Mouse (Mus musculus): ENCODE measurements around the gene Adprhl2. TPM values are rescaled to one million over a fixed set of nuclear protein-coding genes. Genes with fewer than 3 reads are reported as not detected.

Gene Adprhl2
- polyA plus RNA-seq, 1 experiment from 2014 or later, result 57.9 TPM

DNA sequence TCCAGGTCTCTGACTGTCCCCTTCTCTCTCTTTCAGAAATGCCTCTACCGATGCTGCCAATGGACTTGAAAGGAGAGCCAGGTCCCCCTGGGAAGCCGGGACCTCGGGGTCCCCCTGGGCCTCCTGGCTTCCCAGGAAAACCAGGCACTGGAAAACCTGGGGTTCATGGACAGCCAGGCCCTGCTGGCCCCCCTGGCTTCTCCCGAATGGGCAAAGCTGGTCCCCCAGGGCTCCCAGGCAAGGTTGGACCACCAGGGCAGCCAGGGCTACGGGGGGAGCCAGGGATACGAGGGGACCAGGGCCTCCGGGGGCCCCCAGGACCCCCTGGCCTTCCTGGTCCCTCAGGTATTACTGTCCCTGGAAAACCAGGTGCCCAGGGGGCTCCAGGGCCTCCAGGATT lies 11.2 kb downstream of the Adprhl2 start:
- Histone ChIP-seq H3K4me1 (replicated peaks; ENCODE audit: control insufficient read depth, insufficient read depth, low read length) (0 out of 2 replicates have a peak, but pooled peaks cover 3% of the 10 kb centered on the region), H3K9ac (no peak overlapping the region; the same call in 1 of the 2 replicates), H3K27ac (no peak overlapping the region), H3K36me3 (replicated peaks; ENCODE audit: control insufficient read depth, insufficient read depth) (peaks cover 12% of the 10 kb centered on the region), H3K9me3 (ENCODE audit: control insufficient read depth, low read length) (no peaks in the 10 kb centered on the region), H3K27me3 (ENCODE audit: control insufficient read depth, insufficient read depth, low read length) (no peaks in the 10 kb centered on the region), H3K4me3 (replicated peaks; ENCODE audit: low read length) (no peak overlapping the region), H3K4me2 (replicated peaks) (no peak overlapping the region)
- no peak for DNase-seq (ENCODE audit: low spot score)
- WGBS, result 83% methylated on average over 7 of the region's 7 CpGs
- ATAC-seq (ENCODE audit: low FRiP score), result no peak

DNA sequence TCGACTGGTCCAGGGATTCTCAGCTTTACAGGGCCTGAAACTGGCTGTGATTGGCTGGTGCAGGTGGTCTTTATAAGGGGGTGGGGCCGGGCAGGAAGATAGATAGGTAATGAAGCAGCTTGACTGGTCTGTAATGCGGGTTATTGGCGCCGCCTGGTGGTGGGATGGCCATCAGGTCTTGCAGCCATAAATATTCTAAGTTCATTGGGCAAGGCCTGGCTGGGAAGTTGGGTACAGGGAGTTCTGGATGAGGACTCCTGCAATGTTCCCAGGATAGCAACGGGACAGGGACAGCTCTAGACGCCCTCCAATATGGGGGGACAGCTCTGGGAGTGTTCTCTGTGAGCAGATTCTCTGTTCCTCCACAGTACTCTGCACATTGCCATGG lies 11.6 kb downstream of the Adprhl2 start:
- H3K9me3 ChIP-seq (ENCODE audit: control insufficient read depth, low read length), result no peaks in the 10 kb centered on the region
- peak overlapping the region; percentile 14 for H3K4me3 ChIP-seq (replicated peaks; ENCODE audit: low read length)
- H3K36me3 ChIP-seq (replicated peaks; ENCODE audit: control insufficient read depth, insufficient read depth), result peaks cover 9% of the 10 kb centered on the region
- no peaks in the 10 kb centered on the region for H3K27me3 ChIP-seq (ENCODE audit: control insufficient read depth, insufficient read depth, low read length)
- ATAC-seq (ENCODE audit: low FRiP score), result peak; percentile 79
- peak; percentile 88 for DNase-seq (ENCODE audit: low spot score)
- H3K9ac ChIP-seq, result peak overlapping the region; percentile 1; the same call in 1 of the 2 replicates
- 0 out of 2 replicates have a peak, but pooled peaks cover 3% of the 10 kb centered on the region for H3K4me1 ChIP-seq (replicated peaks; ENCODE audit: control insufficient read depth, insufficient read depth, low read length)
- H3K27ac ChIP-seq, result no peak overlapping the region
- 2% methylated on average over 7 of the region's 7 CpGs for WGBS
- peak overlapping the region; percentile 47 for H3K4me2 ChIP-seq (replicated peaks)

DNA sequence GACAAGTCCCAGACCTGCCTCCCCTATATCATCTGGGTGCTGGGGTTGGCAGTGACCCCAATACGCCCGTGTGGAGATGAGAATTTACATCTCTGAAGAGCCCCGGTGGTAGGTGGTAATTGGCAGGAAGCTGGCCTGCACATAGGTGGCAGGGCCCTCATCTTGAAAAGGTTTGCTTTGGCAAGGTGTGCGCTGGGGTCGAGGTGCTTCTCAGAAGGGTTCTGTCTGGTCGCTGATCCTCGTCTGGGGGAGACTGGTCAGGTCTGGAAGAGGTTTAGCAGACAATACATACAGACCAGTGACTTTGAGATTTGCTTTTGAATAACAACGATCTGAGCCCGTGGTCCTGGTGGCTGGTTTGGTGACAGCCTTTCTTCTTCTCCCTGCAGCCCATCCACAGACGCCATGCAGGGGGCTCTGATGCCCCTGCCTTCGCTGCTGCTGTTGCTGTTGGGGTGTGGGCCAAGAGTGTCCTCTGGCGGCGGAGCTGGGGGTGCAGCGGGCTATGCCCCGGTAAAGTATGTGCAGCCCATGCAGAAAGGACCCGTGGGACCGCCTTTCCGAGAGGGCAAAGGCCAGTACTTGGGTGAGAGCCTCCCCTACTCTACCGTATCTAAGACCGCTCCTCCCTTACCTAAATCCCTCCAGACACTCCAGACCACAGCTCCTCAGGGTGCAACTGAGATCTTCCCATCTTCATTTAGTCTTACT lies 12.1 kb downstream of the Adprhl2 start:
- H3K4me3 ChIP-seq (replicated peaks; ENCODE audit: low read length), result peak overlapping the region; percentile 14
- no peaks in the 10 kb centered on the region for H3K27me3 ChIP-seq (ENCODE audit: control insufficient read depth, insufficient read depth, low read length)
- H3K4me1 ChIP-seq (replicated peaks; ENCODE audit: control insufficient read depth, insufficient read depth, low read length), result 0 out of 2 replicates have a peak, but pooled peaks cover under 1% of the 10 kb centered on the region
- H3K27ac ChIP-seq, result no peak overlapping the region
- H3K9me3 ChIP-seq (ENCODE audit: control insufficient read depth, low read length), result no peaks in the 10 kb centered on the region
- peak overlapping the region; percentile 47 for H3K4me2 ChIP-seq (replicated peaks)
- H3K9ac ChIP-seq, result 0 out of 2 replicates have a peak overlapping the region, but pooled peaks have one; percentile 1
- DNase-seq (ENCODE audit: low spot score) (no peak), ATAC-seq (ENCODE audit: low FRiP score) (no peak)
- peaks cover 4% of the 10 kb centered on the region for H3K36me3 ChIP-seq (replicated peaks; ENCODE audit: control insufficient read depth, insufficient read depth)
- 18% methylated on average over 20 of the region's 20 CpGs for WGBS

DNA sequence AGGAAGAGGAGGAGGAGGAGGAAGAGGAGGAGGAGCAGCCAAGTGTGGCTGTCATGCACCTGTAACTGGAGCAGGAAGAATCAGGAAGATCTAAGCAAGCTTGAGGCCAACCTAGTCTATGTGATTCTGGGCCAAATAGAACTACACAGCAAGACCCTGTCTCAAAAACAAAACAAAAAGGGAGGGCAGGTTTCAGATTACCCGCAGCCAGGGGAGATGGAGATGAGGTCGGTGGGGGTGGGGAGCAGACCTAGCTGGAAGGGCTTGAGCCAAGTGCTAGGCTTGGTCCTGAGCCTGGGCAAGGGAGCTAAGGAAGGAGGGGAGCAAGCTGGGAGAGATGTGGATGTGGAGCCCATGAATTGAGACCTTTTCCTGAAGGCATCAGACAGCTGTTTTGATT lies 14.7 kb downstream of the Adprhl2 start:
- peaks cover 18% of the 10 kb centered on the region for H3K27me3 ChIP-seq (ENCODE audit: control insufficient read depth, insufficient read depth, low read length)
- H3K27ac ChIP-seq, result no peak overlapping the region
- H3K4me3 ChIP-seq (replicated peaks; ENCODE audit: low read length), result no peak overlapping the region
- WGBS, result 21% methylated on average over 2 of the region's 2 CpGs
- H3K4me1 ChIP-seq (replicated peaks; ENCODE audit: control insufficient read depth, insufficient read depth, low read length), result no peaks in the 10 kb centered on the region
- no peaks in the 10 kb centered on the region for H3K9me3 ChIP-seq (ENCODE audit: control insufficient read depth, low read length)
- ATAC-seq (ENCODE audit: low FRiP score) (no peak), DNase-seq (ENCODE audit: low spot score) (no peak)
- no peak overlapping the region for H3K4me2 ChIP-seq (replicated peaks)
- no peak overlapping the region for H3K9ac ChIP-seq
- H3K36me3 ChIP-seq (replicated peaks; ENCODE audit: control insufficient read depth, insufficient read depth), result no peaks in the 10 kb centered on the region

DNA sequence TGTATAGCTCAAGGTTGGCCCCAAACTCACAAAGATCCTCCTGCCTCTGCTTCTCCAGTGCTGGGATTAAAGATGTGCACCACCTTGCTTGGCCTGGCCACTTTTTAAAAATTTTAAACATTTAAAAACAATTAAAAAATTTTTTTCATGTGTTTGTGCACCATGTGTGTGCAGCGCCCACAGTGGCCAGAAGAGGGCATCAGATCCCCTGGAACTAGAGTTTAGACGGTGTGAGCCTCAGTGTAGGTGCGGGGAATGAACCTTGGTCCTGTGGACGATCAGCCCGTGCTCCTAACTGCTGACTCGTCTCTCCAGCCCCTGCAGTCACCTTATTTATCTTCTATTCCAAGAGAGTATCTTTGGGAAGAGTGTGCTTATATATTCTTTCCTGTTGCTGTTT lies 15.4 kb downstream of the Adprhl2 start:
- Histone ChIP-seq H3K9me3 (ENCODE audit: control insufficient read depth, low read length) (no peaks in the 10 kb centered on the region), H3K27ac (no peak overlapping the region), H3K4me1 (replicated peaks; ENCODE audit: control insufficient read depth, insufficient read depth, low read length) (peaks cover 5% of the 10 kb centered on the region), H3K4me3 (replicated peaks; ENCODE audit: low read length) (no peak overlapping the region), H3K27me3 (ENCODE audit: control insufficient read depth, insufficient read depth, low read length) (peaks cover 26% of the 10 kb centered on the region), H3K36me3 (replicated peaks; ENCODE audit: control insufficient read depth, insufficient read depth) (no peaks in the 10 kb centered on the region), H3K9ac (no peak overlapping the region), H3K4me2 (replicated peaks) (no peak overlapping the region)
- no peak for ATAC-seq (ENCODE audit: low FRiP score)
- DNase-seq (ENCODE audit: low spot score), result no peak
- 88% methylated on average over 6 of the region's 6 CpGs for WGBS

DNA sequence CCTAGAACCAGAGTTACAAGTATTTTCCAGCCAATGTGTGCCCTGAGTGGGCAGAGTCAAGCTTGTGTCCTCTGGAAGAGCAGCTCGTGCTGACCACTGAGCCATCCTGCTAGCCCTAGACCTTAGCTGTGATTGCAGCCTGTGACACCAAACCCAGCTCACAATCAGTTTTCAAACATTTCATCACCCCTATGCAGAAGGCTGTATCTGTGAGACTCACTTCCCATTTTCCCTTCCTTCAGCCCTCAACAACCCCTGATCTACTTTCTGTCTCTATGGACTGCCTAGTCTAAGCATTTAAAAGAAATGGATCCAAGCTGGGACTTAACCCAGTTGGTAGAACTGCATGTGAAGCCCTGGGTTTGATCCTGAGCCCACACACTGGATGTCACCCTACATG lies 16.1 kb downstream of the Adprhl2 start:
- ATAC-seq (ENCODE audit: low FRiP score), result no peak

DNA sequence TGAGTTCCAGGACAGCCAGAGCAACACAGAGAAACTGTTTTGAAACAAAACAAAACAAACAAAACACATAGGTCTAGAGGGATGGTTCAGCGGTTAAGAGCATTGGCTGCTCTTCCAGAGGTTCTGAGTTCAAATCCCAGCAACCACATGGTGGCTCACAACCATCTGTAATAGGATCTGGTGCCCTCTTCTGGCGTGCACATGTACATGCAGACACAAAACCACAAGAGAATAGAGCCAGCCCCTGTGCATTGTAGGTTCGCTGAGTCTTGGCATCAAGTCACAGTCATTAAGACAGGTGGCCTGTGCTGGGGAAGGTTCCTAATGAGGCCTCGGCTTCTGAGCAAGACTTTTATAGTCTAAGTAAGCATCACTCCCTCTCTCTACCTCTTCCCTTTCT lies 17.6 kb downstream of the Adprhl2 start:
- Histone ChIP-seq H3K9ac (no peak overlapping the region), H3K27me3 (ENCODE audit: control insufficient read depth, insufficient read depth, low read length) (peaks cover 47% of the 10 kb centered on the region), H3K36me3 (replicated peaks; ENCODE audit: control insufficient read depth, insufficient read depth) (no peaks in the 10 kb centered on the region), H3K9me3 (ENCODE audit: control insufficient read depth, low read length) (no peaks in the 10 kb centered on the region), H3K27ac (no peak overlapping the region), H3K4me1 (replicated peaks; ENCODE audit: control insufficient read depth, insufficient read depth, low read length) (peaks cover 8% of the 10 kb centered on the region), H3K4me2 (replicated peaks) (no peak overlapping the region), H3K4me3 (replicated peaks; ENCODE audit: low read length) (no peak overlapping the region)
- ATAC-seq (ENCODE audit: low FRiP score), result no peak
- no peak for DNase-seq (ENCODE audit: low spot score)
- 72% methylated on average over 4 of the region's 4 CpGs for WGBS

More for the DNA sequence above, 16.1 kb downstream of the Adprhl2 start:
- Histone ChIP-seq H3K4me3 (replicated peaks; ENCODE audit: low read length) (no peak overlapping the region), H3K9ac (no peak overlapping the region), H3K27ac (no peak overlapping the region), H3K9me3 (ENCODE audit: control insufficient read depth, low read length) (no peaks in the 10 kb centered on the region), H3K36me3 (replicated peaks; ENCODE audit: control insufficient read depth, insufficient read depth) (no peaks in the 10 kb centered on the region), H3K4me1 (replicated peaks; ENCODE audit: control insufficient read depth, insufficient read depth, low read length) (peaks cover 8% of the 10 kb centered on the region), H3K27me3 (ENCODE audit: control insufficient read depth, insufficient read depth, low read length) (peaks cover 32% of the 10 kb centered on the region), H3K4me2 (replicated peaks) (no peak overlapping the region)
- DNase-seq (ENCODE audit: low spot score), result no peak
- 93% methylated on average over 1 of the region's 1 CpGs for WGBS

DNA sequence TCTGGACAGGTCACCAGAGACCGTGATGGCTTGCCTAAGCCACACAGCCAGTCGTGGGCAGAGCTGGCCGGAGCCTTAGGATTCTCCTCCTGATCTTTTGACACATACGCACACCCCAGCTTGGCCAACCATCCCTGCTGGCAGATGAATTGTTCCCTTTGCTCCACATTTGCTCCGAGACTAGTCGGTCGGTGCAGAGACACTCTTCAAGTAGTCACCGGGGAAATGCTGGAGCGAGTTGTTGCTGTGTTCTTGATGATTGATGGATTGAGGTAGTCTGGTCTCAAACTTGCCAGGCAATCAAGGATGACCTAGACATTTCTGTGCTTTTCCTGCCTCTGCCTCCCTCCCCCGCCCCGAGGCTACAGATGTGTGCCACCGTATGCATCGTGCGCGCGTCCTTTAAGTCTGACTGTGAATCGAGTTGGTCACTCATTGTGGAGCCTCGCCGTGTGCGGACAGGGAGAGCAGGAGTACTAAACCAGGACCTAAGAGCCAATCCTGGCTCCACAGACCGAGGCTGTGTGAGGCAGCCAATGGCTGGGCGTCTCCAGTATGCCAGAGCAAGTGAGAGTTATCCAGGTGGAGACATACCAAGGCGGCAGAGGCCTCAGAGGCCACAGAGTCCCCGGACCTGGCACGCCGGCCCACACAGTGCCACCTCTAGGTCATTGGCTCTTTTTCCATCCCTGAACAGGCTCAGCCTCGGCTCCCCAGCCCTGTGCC lies 19.8 kb downstream of the Adprhl2 start:
- WGBS, result 2% methylated on average over 27 of the region's 27 CpGs
- no peak for ATAC-seq (ENCODE audit: low FRiP score)
- Histone ChIP-seq H3K9me3 (ENCODE audit: control insufficient read depth, low read length) (no peaks in the 10 kb centered on the region), H3K4me3 (replicated peaks; ENCODE audit: low read length) (peak overlapping the region; percentile 24), H3K36me3 (replicated peaks; ENCODE audit: control insufficient read depth, insufficient read depth) (no peaks in the 10 kb centered on the region), H3K9ac (no peak overlapping the region), H3K27ac (no peak overlapping the region), H3K27me3 (ENCODE audit: control insufficient read depth, insufficient read depth, low read length) (peaks cover 67% of the 10 kb centered on the region), H3K4me1 (replicated peaks; ENCODE audit: control insufficient read depth, insufficient read depth, low read length) (peaks cover 15% of the 10 kb centered on the region), H3K4me2 (replicated peaks) (peak overlapping the region; percentile 44)
- DNase-seq (ENCODE audit: low spot score), result no peak

DNA sequence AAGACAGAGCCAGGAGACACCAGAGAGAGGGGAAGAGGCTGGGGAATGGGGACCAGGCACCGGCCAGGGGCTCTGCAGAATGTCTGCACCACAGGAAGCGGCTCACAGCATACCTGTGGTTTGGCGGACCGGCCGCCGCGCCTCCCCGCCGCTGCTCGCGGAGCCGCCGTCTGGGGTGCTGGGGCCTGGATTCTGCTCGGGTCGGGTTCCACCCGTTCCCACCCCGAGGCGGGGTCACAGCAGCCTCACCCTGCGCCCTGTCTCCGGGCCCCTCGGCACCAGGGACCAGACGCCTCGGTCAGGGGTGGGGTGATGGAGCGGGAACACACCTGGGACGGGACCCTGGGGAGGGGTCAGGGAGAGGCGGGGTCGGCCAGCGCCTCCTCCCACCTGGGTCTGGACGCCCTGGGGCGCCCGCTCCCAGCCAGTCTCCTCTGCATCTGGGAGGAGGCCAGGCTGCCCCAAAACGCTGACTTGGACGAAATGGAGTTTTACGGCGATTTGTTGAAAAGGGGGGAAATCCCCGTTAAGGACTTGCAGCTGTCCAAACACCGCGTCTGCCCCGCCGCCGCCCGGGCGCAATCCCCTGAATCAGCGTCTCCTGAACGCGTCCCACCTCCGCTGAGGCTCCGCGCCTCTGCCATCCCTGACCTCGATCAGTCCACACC lies 20.5 kb downstream of the Adprhl2 start:
- Histone ChIP-seq H3K4me1 (replicated peaks; ENCODE audit: control insufficient read depth, insufficient read depth, low read length) (peaks cover 19% of the 10 kb centered on the region), H3K4me3 (replicated peaks; ENCODE audit: low read length) (peak overlapping the region; percentile 24), H3K4me2 (replicated peaks) (peak overlapping the region; percentile 44), H3K9ac (peak overlapping the region; percentile 40; the same call in 1 of the 2 replicates), H3K36me3 (replicated peaks; ENCODE audit: control insufficient read depth, insufficient read depth) (no peaks in the 10 kb centered on the region), H3K27me3 (ENCODE audit: control insufficient read depth, insufficient read depth, low read length) (peaks cover 72% of the 10 kb centered on the region), H3K27ac (no peak overlapping the region), H3K9me3 (ENCODE audit: control insufficient read depth, low read length) (no peaks in the 10 kb centered on the region)
- WGBS, result under 1% methylated on average over 50 of the region's 50 CpGs
- ATAC-seq (ENCODE audit: low FRiP score) (no peak), DNase-seq (ENCODE audit: low spot score) (no peak)

All from hindbrain, embryonic 14.5 days (tissue).